Mouse (Mus musculus): ENCODE measurements around the gene Agtr2.
"Not testable (repeated sequence)": the region's sequence is repeated elsewhere in the genome, so short reads cannot be mapped to it uniquely, and the experiment has no call there.

Agtr2 gene

DNA sequence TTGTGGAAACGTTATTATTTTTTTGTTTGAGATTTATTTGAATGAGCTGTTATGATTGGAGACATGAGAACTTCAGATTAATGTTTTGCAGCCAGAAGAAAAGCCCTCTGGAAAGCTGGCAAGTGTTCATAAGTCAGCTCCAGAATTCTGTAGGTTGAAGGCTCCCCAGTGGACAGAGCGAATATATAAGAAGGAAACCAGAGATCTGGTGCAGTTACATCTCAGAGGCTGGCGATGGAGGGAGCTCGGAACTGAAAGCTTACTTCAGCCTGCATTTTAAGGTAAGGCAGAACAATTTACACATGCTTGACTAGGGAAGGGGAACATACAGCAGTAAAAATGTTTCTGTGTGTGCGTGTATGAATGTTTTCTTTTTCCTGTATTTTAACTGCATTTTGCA is at the start of gene Agtr2:
Agtr2 (plus strand) TSS at position 131 of the 400 bp plus-strand sequence.
- no peak for DNase-seq (ENCODE audit: low spot score)

DNA sequence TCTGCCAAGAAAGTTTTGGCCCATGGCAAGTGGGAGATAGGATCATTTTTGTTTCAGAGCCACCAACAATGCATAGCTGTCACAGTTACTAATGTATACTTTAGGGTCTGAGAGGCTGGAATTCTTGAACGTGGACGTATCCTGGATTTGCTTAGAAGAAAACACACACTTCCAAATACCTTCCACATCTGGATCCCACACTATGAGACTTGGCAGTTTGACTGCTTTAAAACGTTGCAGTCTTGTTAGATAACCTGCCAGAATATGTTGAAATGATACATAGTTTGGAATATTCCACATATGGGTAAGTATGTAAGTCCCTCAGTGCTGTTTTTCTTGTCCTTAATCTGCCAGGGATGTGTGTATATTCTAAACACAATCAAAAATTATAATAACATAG is 31.8 kb upstream of the Agtr2 start:
- no peak for DNase-seq (ENCODE audit: low spot score)

DNA sequence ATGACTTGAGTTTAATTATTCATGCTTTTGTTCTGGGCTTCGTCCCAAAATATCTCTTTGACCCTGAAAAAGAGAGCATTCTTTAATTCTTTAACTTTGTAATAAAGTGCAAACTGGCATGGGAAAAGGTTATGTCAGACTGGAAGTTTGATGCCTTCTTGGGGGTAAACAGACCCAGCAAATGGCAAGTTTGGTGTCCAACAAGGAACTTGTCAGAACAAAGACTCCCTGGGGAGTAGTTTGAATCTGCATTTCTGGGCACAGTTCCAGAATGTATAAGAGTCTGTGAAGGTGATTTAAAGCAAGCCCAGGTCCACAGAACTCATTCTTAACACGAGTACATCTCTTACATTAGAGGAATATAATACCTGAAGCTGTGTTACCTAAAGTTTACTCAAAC is 3.8 kb downstream of the Agtr2 start:
- DNase-seq (ENCODE audit: low spot score), result no peak

DNA sequence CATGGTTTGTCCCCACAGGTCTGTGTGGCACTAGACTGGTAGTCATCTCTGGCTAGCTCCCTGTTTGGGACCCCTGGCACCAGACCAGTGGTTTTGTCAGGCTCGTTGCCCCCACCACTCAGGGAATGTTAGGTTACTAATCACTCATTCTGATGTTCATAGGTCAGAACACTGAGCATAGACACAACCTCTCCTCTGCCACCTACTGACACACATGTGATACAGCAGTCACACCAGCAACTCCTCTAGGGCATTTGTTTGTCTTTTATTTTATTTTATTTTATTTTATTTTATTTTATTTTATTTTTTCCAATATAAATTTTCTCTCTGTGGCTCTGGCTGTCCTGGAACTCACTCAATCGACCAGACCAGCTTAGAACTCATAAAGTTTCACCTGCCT is 15.9 kb downstream of the Agtr2 start:
- DNase-seq (ENCODE audit: low spot score), result no peak

DNA sequence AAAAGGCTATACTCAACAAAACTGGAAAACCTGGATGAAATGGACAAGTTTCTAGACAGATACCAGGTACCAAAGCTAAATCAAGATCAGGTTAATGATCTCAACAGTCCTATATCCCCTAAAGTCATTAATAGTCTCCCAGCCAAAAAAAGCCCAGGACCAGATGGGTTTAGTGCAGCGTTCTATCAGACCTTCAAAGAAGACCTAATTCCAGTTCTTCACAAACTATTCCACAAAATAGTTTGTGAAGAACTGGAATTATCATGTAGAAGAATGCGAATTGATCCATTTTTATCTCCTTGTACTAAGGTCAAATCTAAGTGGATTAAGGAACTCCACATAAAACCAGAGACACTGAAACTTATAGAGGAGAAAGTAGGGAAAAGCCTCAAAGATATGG is 23.0 kb downstream of the Agtr2 start:
- not testable (repeated sequence) for DNase-seq (ENCODE audit: low spot score)

DNA sequence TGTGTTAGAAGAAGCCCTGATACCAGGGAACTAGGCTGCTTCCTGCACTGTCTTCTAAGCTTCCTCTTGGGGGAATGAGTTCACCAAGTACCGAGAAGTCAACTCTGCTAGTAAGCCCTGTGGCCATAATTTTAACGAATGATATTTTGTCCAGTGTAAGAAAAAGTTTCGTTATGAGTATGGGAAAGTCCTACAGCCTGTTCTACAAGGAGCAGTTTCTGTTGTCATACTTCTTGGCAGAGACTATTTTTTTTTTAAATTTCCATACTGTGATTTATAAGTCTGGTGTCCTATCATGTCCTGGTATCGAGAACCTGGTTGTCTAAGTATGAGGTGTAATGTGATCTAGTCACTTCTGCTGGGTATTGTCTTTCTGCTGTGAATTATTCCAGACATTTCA is 38.2 kb downstream of the Agtr2 start:
- no peak for DNase-seq (ENCODE audit: low spot score)
